Mouse (Mus musculus): ENCODE data around the gene Grid1. TPM values are rescaled to one million over a fixed set of nuclear protein-coding genes. Genes with fewer than 3 reads are reported as not detected.
A peak's percentile ranks its signal among the peaks of the same experiment; 100 is the strongest.

The Grid1 gene
- polyA plus RNA-seq, 1 experiment from 2014 or later, result 0.42 TPM

DNA sequence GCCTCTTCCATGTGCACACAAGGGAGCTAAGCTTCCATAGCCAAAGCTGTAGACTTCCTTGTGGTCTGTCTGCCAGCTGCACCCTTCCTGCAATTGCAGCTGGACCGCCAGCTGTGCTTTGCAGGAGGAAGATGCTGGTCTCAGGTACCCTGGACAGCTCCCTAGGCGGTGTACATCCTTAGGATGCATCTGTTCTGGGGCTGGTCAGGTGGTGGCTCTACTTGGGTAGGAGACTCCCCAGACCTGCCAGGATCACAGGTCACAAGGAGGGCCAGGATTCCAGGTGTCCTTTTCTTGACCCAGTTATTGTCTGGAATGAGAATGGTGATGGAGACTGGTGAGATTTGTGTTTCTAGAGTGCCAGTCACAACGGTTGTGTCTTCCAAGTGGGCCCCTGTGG lies 3.6 kb upstream of the Grid1 start:
- no peak overlapping the region for H3K27ac ChIP-seq
- H3K36me3 ChIP-seq, result no peaks in the 10 kb centered on the region
- H3K4me1 ChIP-seq (replicated peaks), result peaks cover 20% of the 10 kb centered on the region
- 39% methylated on average over 3 of the region's 3 CpGs for WGBS
- DNase-seq (ENCODE audit: low spot score), result no peak
- H3K4me3 ChIP-seq, result no peak overlapping the region
- peaks cover 68% of the 10 kb centered on the region for H3K27me3 ChIP-seq (ENCODE audit: insufficient read depth, poor library complexity, severe bottlenecking)
- no peaks in the 10 kb centered on the region for H3K9me3 ChIP-seq

DNA sequence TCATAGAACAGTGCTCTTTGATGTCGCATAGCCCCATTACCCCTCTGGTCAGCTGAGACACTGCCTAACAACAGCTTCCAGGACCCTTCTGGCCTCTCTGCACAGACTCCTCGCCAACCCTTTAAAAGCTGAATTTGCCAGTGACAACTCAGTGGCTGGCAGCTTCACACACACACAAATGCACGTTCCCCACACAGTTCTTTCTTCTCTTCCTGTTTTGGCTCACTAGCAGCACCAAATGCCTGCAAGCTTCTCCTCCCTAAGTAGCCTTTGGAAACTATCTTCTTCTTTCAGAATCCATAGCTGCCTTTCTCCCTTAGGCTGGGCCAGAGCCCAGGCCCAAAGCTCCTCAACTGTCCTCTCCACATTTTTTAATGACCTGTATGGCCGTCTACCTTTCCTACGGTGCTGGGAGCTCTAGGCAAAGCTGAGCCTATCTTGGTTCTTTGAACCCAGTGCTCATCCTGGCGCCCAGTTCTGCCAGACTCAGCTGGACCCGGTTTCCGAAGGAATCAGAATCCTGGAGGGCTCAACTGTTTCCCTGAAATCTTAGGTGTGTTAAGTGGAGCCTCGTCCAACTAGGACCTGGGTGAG lies 1.4 kb upstream of the Grid1 start:
- Histone ChIP-seq H3K9me3 (no peaks in the 10 kb centered on the region), H3K27me3 (ENCODE audit: insufficient read depth, poor library complexity, severe bottlenecking) (peaks cover 90% of the 10 kb centered on the region), H3K4me1 (replicated peaks) (peaks cover 34% of the 10 kb centered on the region), H3K36me3 (no peaks in the 10 kb centered on the region), H3K4me3 (peak overlapping the region; percentile 70), H3K27ac (no peak overlapping the region)
- 6% methylated on average over 9 of the region's 9 CpGs for WGBS
- no peak for DNase-seq (ENCODE audit: low spot score)

DNA sequence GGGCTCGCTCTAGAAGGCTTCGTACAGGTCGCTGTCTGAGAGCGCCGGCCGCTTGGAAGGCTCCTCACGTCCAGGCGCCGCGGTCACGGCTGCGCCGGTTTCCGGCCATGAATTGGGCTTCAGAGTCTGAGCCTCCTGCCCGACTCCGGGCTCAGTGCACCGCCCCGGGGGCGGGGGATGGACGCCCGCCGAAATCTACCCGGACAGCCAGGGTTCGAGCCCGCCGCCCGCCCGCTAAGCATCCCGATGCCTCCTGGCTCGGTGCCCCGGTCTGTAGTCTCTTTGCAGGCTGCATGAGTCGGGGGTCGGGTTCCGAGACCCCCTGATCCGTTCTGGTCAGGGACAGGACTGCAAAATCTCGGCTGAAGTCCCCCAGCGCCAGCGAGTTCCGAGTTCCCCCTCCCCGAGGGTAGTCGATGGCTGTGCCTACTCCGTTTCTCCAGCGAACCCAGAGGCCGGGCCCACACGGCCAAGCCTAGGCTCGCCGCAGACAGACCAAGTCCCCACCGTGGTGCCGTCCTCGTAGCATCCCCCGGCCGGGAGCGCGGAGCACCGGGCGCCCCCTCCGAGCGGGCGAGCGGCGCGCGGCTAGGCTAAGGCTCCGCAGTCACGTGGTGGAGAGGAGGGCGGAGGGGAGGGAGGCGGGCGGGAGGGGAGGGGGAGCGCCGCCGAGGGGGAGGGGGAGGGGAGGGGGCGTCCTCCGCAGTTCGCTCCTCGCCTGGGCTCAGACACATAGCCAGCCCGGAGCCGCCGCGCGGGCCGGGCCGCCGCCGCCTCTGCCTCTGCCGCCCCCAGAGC lies 588 bp upstream of the Grid1 start:
- peak overlapping the region; percentile 82 for H3K27ac ChIP-seq
- H3K27me3 ChIP-seq (ENCODE audit: insufficient read depth, poor library complexity, severe bottlenecking), result peaks cover 98% of the 10 kb centered on the region
- peak; percentile 75 for DNase-seq (ENCODE audit: low spot score)
- H3K4me3 ChIP-seq, result peak overlapping the region; percentile 70
- no peaks in the 10 kb centered on the region for H3K36me3 ChIP-seq
- no peaks in the 10 kb centered on the region for H3K9me3 ChIP-seq
- H3K4me1 ChIP-seq (replicated peaks), result peaks cover 37% of the 10 kb centered on the region
- under 1% methylated on average over 78 of the region's 85 CpGs for WGBS

DNA sequence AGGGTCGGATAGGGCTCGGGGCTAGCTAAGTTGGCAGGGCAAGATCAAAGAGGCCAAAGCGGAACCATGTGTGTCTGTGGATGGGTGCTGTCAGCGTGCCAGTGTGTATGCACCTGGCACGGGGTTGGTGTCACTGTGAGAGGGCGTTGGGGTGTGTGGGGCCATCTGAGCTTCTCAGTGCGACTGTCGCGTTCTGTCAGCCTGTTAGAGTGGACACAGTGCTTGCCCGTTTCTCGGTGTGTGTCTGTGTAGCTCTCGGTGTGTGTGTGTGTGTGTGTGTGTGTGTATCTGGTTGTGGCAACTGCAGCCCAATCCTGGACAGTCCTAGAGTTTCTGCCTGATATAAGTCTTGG lies 721 bp downstream of the Grid1 start:
- Histone ChIP-seq H3K4me1 (replicated peaks) (peaks cover 39% of the 10 kb centered on the region), H3K27ac (no peak overlapping the region), H3K4me3 (peak overlapping the region; percentile 70), H3K36me3 (no peaks in the 10 kb centered on the region), H3K27me3 (ENCODE audit: insufficient read depth, poor library complexity, severe bottlenecking) (peaks cover 89% of the 10 kb centered on the region), H3K9me3 (no peaks in the 10 kb centered on the region)
- WGBS, result under 1% methylated on average over 12 of the region's 12 CpGs
- peak; percentile 53 for DNase-seq (ENCODE audit: low spot score)

DNA sequence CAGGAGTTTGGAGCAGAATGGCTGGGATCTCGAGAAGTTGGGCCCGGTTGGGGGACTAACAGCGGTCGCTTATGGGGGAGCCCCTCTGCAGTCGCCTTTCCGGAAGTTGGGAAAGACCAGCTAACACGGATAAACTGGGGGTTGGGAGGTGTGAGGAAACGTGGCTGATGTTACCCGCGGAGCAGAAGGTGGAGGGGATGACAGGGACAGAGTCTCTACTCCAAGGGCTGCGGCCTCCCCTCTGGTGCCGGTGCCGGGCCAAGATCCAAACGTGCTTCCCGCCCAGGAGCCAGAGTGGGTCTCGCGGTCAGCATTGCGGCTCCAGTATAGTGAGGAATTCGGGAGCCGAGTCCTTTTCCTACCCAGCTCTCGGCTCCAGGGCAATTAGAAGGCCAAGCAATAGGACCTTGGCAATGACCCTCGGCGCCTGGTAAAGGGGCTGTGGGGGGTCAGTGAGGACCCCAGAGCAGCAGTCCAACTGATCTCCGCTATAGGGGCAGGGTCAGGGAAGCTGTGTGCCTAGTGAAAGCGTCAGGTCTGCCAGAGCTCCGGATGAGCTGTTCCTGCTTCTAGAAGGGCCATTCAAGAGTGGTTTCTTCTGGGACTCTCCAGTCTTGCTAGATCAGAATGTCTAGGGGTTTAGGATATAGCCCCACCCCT lies 1.4 kb downstream of the Grid1 start:
- WGBS, result 2% methylated on average over 26 of the region's 26 CpGs
- Histone ChIP-seq H3K4me3 (peak overlapping the region; percentile 70), H3K36me3 (no peaks in the 10 kb centered on the region), H3K4me1 (replicated peaks) (peaks cover 45% of the 10 kb centered on the region), H3K27me3 (ENCODE audit: insufficient read depth, poor library complexity, severe bottlenecking) (peaks cover 83% of the 10 kb centered on the region), H3K27ac (no peak overlapping the region), H3K9me3 (no peaks in the 10 kb centered on the region)
- DNase-seq (ENCODE audit: low spot score), result peak; percentile 36

DNA sequence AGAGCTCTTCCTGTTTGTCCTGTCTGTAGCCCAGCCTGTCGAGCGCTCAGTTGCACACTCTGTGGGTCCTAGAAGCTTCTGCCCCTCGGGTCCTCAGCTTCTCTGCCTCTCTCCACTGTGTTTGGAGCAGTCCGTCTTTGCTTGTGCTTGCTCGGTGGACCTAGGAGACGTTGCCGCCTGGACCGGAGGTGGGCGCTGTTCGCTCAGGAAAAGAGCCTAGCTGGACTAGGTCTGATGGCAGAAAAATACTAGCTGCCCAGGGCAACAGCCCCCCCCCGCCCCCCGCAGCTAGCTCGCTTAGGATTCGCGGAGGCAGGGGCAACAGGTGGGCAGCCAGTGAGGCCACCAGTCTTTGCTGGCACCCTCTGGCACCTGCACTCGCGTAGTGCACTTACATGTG lies 3.2 kb downstream of the Grid1 start:
- DNase-seq (ENCODE audit: low spot score), result peak; percentile 79
- WGBS, result 2% methylated on average over 17 of the region's 17 CpGs
- Histone ChIP-seq H3K27me3 (ENCODE audit: insufficient read depth, poor library complexity, severe bottlenecking) (peaks cover 64% of the 10 kb centered on the region), H3K9me3 (no peaks in the 10 kb centered on the region), H3K27ac (no peak overlapping the region), H3K4me3 (peak overlapping the region; percentile 38), H3K4me1 (replicated peaks) (peaks cover 46% of the 10 kb centered on the region), H3K36me3 (no peaks in the 10 kb centered on the region)

DNA sequence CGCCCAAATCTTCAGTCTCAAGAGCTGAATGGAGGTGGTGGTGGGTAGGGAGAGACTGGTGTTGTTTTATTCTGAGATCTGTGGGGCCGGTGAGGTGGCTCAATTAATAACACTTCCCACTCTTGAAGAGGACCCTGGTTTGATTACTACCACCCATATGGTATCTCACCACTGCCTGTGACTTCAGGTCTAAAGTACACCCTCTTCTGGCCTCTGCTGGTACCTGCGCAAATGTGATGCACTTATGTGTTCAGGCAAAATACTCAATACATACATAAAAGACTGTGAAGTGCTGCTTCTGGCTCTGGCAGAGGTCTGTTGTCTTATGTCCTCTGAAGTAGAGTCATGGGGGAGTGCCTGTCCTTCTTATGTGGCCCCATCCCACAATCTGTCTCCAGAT lies 4.3 kb downstream of the Grid1 start:
- H3K36me3 ChIP-seq, result no peaks in the 10 kb centered on the region
- DNase-seq (ENCODE audit: low spot score), result no peak
- peaks cover 55% of the 10 kb centered on the region for H3K27me3 ChIP-seq (ENCODE audit: insufficient read depth, poor library complexity, severe bottlenecking)
- WGBS, result 74% methylated on average over 3 of the region's 3 CpGs
- no peak overlapping the region for H3K27ac ChIP-seq
- H3K4me1 ChIP-seq (replicated peaks), result peaks cover 42% of the 10 kb centered on the region
- H3K4me3 ChIP-seq, result no peak overlapping the region
- no peaks in the 10 kb centered on the region for H3K9me3 ChIP-seq

DNA sequence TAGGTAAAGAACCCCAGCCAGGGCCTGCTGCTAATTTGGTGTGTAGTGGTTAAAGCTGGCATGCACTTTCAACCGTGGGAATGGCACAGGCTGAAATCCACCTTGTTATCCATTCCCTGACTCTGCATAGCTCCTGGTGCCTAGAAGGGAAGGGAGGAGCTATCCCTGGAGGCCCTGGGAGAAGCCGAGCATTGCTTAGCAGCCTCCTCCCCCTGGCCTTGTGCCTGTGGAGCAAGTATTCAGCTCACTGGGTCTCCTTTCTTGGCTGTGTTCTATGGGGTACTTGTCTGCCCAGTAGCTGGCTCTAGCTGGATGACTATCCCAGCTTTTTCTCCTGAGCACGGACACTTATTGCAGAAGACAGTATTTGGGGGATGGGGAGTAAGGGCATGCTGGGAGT lies 6.0 kb downstream of the Grid1 start:
- 24% methylated on average over 3 of the region's 3 CpGs for WGBS
- Histone ChIP-seq H3K27me3 (ENCODE audit: insufficient read depth, poor library complexity, severe bottlenecking) (peaks cover 40% of the 10 kb centered on the region), H3K4me3 (no peak overlapping the region), H3K9me3 (no peaks in the 10 kb centered on the region), H3K27ac (no peak overlapping the region), H3K4me1 (replicated peaks) (peaks cover 30% of the 10 kb centered on the region), H3K36me3 (no peaks in the 10 kb centered on the region)
- DNase-seq (ENCODE audit: low spot score), result no peak

DNA sequence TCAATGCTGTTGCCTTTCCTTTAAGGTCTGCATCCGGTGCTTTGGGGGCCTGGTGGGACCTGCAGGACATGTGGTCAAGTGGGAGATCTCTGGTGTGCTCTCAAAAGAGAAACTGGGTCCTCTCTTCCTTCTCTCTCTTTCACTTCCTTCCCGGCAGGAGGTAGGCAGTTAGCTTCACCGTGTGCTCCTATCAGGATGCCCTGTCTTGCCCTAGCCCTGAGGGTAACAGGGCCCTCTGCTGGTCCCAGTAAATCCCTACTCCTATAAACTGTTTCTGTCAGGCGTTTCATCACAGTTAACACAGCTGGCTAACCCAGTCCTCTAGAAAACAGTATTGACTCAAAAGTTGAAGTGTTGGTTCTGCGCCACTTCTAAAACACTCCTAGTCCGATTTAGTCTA lies 9.9 kb downstream of the Grid1 start:
- Histone ChIP-seq H3K36me3 (no peaks in the 10 kb centered on the region), H3K4me1 (replicated peaks) (peaks cover 9% of the 10 kb centered on the region; the same call in 1 of the 2 replicates), H3K9me3 (no peaks in the 10 kb centered on the region), H3K27ac (no peak overlapping the region), H3K27me3 (ENCODE audit: insufficient read depth, poor library complexity, severe bottlenecking) (0 out of 2 replicates have a peak, but pooled peaks cover 3% of the 10 kb centered on the region), H3K4me3 (no peak overlapping the region)
- DNase-seq (ENCODE audit: low spot score), result no peak
- 70% methylated on average over 6 of the region's 6 CpGs for WGBS

DNA sequence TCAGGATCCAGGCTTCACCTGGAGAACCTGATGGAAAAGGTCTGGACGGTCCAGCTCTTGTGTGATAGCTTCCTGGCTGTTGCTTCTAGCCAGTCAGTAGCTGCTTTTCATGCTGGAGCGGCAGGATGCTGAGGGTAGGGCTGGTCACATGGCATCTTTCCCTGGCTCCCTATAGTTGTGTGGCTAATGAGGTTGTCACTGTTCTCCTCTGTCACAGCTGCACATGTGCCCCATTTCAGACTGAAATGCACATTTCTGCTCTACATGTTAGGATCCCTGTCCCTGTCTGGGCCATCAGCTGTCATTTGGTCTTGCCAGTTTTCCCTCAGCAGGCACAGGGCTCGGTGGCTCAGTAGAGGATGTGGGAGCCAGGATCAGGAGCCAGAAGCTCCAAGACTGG lies 17.2 kb downstream of the Grid1 start:
- Histone ChIP-seq H3K9me3 (no peaks in the 10 kb centered on the region), H3K4me1 (replicated peaks) (0 out of 2 replicates have a peak, but pooled peaks cover 3% of the 10 kb centered on the region), H3K27me3 (ENCODE audit: insufficient read depth, poor library complexity, severe bottlenecking) (no peaks in the 10 kb centered on the region), H3K27ac (no peak overlapping the region), H3K4me3 (no peak overlapping the region), H3K36me3 (no peaks in the 10 kb centered on the region)
- 81% methylated on average over 3 of the region's 3 CpGs for WGBS
- no peak for DNase-seq (ENCODE audit: low spot score)

DNA sequence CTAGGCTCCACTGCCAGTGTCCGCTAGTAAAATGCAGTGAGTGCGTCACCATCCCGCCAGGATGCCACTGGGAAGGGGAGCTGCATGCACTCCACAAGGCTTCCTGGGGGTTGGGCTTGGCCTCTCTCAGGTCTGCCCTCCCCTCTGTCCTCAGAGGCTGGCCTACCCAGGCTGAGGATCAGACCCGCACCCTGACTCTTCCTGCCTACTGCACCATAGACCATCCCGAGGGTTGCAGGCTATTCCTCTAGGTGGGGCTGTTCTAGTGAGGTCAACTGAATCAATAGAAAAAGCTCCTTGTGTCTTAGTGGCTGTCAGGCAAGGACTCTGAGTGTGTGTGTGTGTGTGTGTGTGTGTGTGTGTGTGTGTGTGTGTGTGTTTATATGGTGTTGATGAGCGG lies 19.1 kb downstream of the Grid1 start:
- 0 out of 2 replicates have a peak, but pooled peaks cover 3% of the 10 kb centered on the region for H3K4me1 ChIP-seq (replicated peaks)
- 71% methylated on average over 6 of the region's 6 CpGs for WGBS
- H3K9me3 ChIP-seq, result no peaks in the 10 kb centered on the region
- DNase-seq (ENCODE audit: low spot score), result no peak
- H3K36me3 ChIP-seq, result no peaks in the 10 kb centered on the region
- H3K27ac ChIP-seq, result no peak overlapping the region
- H3K27me3 ChIP-seq (ENCODE audit: insufficient read depth, poor library complexity, severe bottlenecking), result no peaks in the 10 kb centered on the region
- H3K4me3 ChIP-seq, result no peak overlapping the region

DNA sequence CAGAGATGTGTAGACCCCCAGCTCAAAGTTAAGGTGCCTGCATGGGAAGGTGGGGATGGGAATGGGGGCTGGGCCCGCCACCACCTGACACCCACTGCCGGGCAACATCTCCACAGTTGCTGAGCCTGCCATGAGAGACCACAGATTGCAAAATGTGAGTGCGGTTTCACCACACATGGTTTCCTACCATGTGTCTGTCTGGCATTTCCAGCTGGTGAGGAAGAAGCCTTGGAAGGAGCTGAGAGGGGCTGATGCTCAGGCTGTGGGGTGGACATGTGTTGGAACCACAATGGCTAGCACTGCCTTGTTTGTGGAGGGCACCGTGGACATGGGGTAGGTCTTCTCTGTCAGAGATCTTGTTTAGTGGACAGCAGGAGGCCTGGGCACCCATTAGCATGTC lies 20.0 kb downstream of the Grid1 start:
- no peak overlapping the region for H3K27ac ChIP-seq
- H3K9me3 ChIP-seq, result no peaks in the 10 kb centered on the region
- H3K4me3 ChIP-seq, result no peak overlapping the region
- 85% methylated on average over 4 of the region's 4 CpGs for WGBS
- no peaks in the 10 kb centered on the region for H3K36me3 ChIP-seq
- no peaks in the 10 kb centered on the region for H3K27me3 ChIP-seq (ENCODE audit: insufficient read depth, poor library complexity, severe bottlenecking)
- no peak for DNase-seq (ENCODE audit: low spot score)
- H3K4me1 ChIP-seq (replicated peaks), result 0 out of 2 replicates have a peak, but pooled peaks cover 3% of the 10 kb centered on the region

DNA sequence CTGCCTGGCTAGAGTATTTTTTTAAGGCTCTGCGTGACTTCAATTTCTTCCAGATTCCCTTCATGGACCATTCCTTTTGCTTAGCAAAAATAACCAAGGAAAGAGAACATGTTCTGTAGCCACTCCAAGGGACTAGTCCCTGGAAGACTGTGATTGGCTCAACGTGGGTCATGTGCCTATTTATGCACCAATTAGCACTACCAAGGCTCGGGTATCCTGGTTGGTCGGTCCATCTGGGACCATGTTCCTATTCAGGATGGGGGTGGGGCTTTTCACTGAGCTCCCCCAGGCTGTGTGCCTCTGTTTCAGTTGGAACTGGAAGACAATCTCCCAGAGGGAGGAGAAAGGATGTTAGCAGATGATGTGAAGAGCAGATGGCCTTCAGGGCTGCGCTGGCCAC lies 23.7 kb downstream of the Grid1 start:
- no peaks in the 10 kb centered on the region for H3K27me3 ChIP-seq (ENCODE audit: insufficient read depth, poor library complexity, severe bottlenecking)
- H3K4me1 ChIP-seq (replicated peaks), result 0 out of 2 replicates have a peak, but pooled peaks cover 3% of the 10 kb centered on the region
- no peaks in the 10 kb centered on the region for H3K36me3 ChIP-seq
- H3K4me3 ChIP-seq, result no peak overlapping the region
- H3K9me3 ChIP-seq, result no peaks in the 10 kb centered on the region
- no peak for DNase-seq (ENCODE audit: low spot score)
- 78% methylated on average over 5 of the region's 5 CpGs for WGBS
- no peak overlapping the region for H3K27ac ChIP-seq
